Mouse (Mus musculus): ENCODE results near the gene Cd164l2. TPM values are rescaled to one million over a fixed set of nuclear protein-coding genes. Genes with fewer than 3 reads are reported as not detected.

Gene Cd164l2
- total RNA-seq, 2 experiments from 2014 or later = not detected

DNA sequence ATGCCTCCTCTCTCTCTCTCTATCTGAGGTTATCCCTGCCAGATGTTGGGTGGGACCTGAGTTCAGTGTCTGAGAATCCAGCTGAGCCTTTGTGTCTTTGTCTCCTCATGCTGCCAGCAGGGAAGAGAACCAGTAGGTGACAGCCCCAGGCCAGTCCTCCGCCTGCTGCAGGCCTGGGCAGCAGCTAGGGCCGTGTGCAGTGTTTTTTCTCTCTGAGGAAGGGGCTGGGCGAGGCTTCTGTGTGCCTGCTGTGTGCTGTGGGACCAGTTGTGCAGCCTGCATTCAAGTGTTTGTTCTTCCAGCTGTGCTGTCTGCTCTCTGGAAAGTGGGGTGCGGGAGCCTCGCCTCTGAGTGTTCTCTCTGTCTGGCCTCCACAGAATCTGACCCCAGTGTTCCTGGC, 11.9 kb downstream of the Cd164l2 start:
- DNase-seq = no peak

- no peak for DNase-seq
Observed at GRCm38 (mm10) chr4:133226073-133226472, 14.1 kb downstream of the Cd164l2 start.

DNA sequence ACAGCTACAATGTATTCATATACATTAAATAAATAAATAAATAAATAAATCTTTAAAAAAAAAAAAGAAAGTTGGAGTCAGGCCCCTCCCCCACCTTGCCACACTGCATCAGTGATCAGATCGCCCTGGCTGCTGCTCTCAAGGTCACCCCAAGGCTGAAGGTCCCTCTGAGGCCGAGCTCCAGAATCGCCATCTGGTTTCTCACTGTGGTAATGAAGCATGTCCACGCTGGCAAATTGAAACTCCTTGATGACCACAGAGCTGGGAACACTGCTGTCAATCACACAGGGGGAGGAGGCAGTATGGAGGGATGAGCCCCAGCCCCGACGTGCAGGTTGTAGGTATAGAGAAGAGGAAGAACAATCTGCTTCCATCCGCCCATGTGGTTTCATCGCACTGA, 15.7 kb downstream of the Cd164l2 start:
- DNase-seq = no peak

DNA sequence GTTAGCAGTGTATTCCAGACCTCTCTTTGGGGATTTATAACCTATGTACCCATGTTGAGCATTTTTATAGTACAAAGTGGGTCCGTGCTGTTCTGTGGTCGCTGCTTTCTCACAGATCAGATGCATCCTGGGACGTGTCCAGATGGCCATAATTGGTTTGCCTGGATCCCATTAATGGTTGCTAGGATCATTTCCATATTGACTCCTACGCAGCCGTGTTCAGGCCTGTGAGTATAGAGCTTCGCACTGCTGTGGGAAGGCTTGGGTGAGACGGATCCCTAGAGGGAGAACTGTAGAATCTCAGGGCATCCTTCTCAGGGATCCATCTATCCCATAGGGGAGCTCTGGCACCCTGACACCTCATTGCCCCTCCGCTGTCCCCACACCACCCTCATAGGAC, 17.7 kb downstream of the Cd164l2 start:
- no peak for DNase-seq

GRCm38 (mm10) chr4:133233285-133233976, 21.5 kb downstream of the Cd164l2 start:
- peak; percentile 50 for DNase-seq

GRCm38 (mm10) chr4:133234771-133235170, 22.8 kb downstream of the Cd164l2 start:
- no peak for DNase-seq

DNA sequence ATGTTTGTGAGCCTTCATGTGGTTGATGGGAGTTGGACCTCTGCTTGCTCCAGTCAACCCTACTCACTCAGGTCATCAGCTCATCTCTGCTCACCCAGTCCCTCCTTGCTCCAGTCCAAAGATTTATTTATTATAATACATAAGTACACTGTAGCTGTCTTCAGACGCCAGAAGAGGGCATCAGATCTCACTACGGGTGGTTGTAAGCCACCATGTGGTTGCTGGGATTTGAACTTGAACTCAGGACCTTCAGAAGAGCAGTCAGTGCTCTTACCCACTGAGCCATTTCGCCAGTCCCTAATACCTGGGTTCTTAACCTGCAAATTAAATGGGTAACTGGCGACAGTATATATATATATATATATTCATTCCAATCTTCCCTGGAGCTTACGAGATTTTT, 23.5 kb downstream of the Cd164l2 start:
- no peak for DNase-seq

DNA sequence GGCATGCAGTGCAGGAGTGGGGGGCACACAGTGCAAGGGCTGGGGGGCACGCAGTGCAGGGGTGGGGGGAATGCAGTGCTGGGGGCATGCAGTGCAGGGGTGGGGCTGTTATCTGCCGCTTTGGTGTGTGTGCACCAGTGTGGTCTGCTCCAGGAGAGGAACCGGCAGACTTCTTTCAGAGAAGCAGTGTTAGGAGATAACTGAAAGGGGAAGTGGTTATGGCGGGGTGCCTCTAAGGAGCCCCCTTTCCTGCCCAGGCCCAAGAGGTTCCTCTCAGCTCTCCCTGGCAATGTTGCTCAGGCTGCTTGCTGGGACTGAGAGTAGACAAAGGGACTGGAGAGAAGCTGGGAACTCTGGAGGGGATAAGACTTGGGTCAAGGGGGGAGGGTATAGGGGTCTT, 26.0 kb downstream of the Cd164l2 start:
- no peak for DNase-seq

- peak; percentile 76 for DNase-seq
Observed at GRCm38 (mm10) chr4:133240490-133240921, 28.6 kb downstream of the Cd164l2 start, which contains the start of gene Map3k6. Gene Map3k6 (plus strand): TSS chr4:133240818.

- peak; percentile 93 for DNase-seq
Observed at GRCm38 (mm10) chr4:133240934-133241908, 29.3 kb downstream of the Cd164l2 start.

DNA sequence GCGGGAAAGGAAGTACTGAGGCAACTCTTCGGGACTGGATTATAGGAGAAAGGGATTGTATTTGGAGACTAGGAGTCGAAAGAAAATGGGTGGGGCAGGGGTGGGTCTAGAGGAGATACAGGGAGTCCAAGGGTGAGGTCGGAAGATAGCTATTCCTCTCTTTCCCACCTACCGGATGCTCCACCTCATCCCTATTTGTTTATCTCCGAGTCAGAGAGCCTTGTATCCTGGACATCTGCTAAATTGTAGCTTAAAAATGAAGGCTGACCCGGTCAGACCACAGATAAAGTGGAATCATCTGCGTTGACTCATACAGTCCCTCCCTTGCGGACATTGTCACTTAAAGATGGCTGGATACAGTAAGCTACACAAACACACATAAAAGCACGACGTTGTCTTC, 30.0 kb downstream of the Cd164l2 start:
- no peak for DNase-seq

DNA sequence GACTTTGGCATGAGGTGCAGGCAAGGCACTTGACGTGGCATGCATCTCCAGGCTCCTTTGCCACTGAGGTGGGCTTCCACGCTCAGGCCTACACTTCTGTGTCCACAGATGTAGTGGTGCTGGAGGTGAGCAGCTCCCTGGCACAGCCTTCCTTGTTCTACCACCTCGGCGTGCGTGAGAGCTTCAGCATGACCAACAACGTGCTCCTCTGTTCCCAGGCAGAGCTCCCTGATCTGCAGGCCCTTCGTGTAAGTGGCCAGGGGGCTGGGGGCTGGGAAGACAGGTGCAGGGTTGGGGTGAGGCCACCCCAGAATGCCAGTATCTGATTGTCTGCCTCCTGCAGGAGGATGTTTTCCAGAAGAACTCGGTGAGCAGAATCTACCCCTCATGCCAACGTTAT, 30.8 kb downstream of the Cd164l2 start:
- no peak for DNase-seq

DNA sequence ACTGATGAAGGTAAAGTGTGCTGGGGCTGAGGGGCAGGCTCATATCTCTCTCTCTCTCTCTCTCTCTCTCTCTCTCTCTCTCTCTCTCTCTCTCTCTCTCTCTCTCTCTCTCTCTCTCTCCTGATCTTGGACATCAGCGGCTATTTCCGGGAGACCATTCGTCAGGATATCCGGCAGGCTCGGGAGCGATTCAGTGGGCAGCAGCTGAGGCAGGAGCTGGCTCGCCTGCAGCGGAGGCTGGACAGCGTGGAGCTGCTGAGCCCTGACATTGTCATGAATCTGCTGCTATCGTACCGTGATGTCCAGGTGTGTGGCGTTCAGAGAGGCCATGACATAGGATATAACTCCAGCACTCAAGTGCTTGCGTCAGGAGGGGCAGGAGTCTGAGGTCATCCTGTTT, 31.6 kb downstream of the Cd164l2 start:
- no peak for DNase-seq

DNA sequence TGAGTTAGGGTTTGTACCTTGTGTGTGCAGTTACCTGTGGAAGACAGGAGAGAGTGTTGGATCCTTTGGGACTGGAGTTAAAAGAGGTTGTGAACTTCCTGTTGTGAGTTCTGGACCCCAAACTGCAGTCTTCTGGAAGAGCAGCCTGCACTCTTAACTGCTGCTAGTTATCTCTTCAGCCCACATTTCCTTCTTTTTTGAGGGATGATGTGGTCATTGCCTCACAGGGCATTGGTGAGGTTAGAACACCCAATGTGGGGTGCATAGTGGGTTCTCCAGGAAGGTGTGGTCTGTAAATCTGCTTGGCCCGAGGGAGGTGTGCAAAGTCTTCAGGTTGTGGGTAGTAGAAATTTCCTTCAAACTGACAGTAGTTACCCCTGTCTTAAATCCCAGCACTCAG, 32.4 kb downstream of the Cd164l2 start:
- no peak for DNase-seq

- peak; percentile 62 for DNase-seq
Observed at GRCm38 (mm10) chr4:133247072-133247471, 35.1 kb downstream of the Cd164l2 start.

GRCm38 (mm10) chr4:133247806-133248449, 36.0 kb downstream of the Cd164l2 start:
- no peak for DNase-seq

DNA sequence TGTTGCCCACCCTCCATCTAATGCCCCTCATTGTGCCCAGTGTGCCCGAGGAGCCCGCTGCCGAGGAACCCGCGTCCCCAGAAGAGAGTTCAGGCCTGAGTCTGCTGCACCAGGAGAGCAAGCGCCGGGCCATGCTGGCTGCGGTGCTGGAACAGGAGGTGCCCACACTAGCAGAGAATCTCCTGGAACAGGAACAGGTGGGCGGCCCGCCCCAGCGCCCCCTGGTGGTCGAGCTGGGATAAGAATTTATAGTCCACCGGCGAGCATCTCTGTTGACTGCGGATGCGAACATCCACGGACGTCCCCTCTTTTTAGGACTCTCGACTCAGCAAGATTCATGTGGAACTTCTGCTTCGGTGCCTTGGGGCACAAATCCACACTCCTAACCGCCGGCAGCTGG, 38.7 kb downstream of the Cd164l2 start:
- DNase-seq = peak; percentile 91

DNA sequence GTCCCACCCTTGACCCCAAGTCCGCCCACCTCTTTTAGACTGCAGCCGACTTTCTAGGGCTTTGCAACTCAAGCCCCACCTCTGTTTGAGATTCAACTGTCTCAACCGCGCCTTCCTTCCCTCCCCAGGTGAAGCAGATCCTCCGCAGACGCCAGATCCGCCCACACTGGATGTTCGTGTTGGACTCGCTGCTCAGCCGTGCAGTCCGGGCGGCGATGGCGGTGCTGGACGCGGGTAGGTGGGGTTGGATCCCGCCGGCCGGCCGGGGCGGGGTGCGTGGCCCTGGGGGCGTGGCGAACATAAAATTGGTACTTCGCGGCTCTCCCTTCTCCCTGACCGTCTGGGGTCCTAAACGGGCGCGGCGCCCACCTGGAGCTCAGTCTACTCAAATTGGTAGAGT, 39.3 kb downstream of the Cd164l2 start:
- DNase-seq = peak; percentile 29

GRCm38 (mm10) chr4:133252089-133252488, 40.2 kb downstream of the Cd164l2 start:
- no peak for DNase-seq

DNA sequence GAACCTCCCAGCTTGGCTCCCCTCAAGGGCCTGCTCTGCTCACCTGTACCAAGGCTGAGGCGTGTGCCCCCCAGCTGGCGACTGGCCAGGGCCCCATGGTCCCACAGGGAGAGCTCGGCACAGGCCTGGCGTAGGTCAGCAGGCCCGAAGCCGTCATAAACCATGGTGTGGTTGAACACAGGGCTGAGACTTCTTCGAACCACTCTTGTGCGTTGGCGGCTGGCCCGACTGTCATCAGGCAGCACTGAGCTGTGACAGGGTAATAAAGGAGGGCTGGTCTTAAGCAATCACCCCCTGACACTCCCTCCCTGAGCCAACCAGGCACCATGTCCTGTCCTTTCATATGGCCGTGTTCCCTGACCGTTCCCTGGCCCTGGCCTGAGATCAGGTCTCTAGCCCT, 41.5 kb downstream of the Cd164l2 start:
- no peak for DNase-seq

DNA sequence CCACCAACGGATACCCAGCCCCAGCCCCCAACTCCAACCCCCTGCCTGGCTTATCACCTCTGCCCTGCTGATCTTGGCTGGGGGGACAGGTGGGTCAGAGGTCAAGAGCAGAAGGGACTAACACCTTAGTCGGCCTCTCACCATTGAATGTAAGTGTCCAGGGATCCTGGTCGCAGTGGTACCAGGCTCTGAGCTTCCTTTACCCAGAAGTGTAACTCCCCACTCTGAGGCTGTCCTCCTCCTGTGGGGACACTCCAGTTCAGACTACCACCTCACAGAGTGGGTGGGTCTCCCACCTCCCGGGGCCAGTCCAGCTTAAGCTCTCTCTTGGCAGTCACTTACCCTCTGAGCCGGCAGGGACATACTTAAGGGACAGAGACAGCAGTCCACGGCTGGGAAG, 43.5 kb downstream of the Cd164l2 start:
- DNase-seq = no peak

DNA sequence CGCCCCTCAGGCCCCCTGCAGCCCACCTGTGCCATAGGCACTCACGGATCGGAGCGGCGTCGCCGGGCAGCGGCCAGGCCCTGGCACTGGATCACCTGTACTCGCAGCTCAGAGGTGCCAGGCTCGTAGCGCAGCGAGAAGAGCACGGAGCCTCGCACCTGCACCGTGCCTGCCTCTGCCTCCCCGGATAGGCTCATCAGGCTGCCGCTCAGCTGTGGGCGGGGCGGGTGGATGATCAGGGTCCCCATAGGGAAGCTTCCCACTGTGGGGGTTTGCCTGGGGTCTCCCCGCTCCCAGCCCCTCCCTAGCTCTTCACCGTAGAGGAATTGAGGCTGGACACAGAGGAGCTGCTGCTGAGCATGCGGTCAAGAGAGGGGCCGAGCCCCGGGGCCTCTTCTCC, 44.9 kb downstream of the Cd164l2 start:
- DNase-seq = no peak

DNA sequence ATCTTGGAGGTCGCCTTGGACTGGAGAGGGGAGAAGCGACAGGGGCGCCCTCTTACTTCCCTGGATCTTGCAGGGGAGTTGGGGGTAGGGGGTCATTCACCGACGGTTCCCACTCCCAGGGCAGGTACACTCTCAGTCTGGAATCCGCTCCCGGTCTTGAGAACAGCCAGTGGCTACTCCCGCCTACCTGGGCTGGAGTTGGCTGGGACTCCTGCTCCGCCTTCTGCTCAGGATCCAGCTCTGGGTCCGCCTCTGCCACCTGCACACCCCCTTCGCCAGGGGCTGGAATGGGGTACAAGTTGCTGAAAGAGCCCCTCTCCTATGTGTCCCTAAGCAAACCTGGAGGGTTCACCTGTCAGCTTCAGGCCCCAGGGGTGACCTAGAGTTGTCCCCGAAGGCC, 45.3 kb downstream of the Cd164l2 start:
- DNase-seq = no peak
